Mouse (Mus musculus) hindbrain, embryonic 13.5 days (tissue): ENCODE results near the gene Zfp664. TPM values are rescaled to one million over a fixed set of nuclear protein-coding genes. Genes with fewer than 3 reads are reported as not detected.

Experiments used
- ATAC-seq: fragments of 200-750 bp; cut with Nextera tagmentation; 2 replicates; pipeline ENCODE4 v1.8.0; 2017; ENCODE audit warnings: moderate TSS enrichment; ENCODE audit not compliant: low FRiP score
- H3K27ac ChIP-seq: fragments of 300-500 bp; sonication (generic); 2 replicates; pipeline ENCODE4 v1.5.1; 2015; ENCODE audit warnings: inconsistent platforms, mild to moderate bottlenecking, moderate library complexity
- H3K27me3 ChIP-seq: fragments of 300-500 bp; sonication (generic); 2 replicates; pipeline ENCODE4 v1.6.1; 2015; ENCODE audit warnings: mild to moderate bottlenecking, inconsistent platforms
- H3K36me3 ChIP-seq: fragments of 300-500 bp; sonication (generic); 2 replicates; pipeline ENCODE4 v1.6.1; 2015; ENCODE audit warnings: mild to moderate bottlenecking, inconsistent platforms
- H3K4me1 ChIP-seq: fragments of 300-500 bp; sonication (generic); replicated peaks from 2 replicates; pipeline ENCODE4 v1.6.1; 2015; ENCODE audit warnings: inconsistent platforms
- H3K4me2 ChIP-seq: fragments of 300-500 bp; sonication (generic); 2 replicates; pipeline ENCODE4 v1.6.1; 2015; ENCODE audit warnings: inconsistent platforms, mild to moderate bottlenecking, moderate library complexity
- H3K4me3 ChIP-seq: fragments of 300-500 bp; sonication (generic); 2 replicates; pipeline ENCODE4 v1.5.1; 2015; ENCODE audit warnings: mild to moderate bottlenecking, inconsistent platforms
- H3K9ac ChIP-seq: fragments of 300-500 bp; sonication (generic); 2 replicates; pipeline ENCODE4 v1.6.1; 2015; ENCODE audit warnings: mild to moderate bottlenecking, inconsistent platforms
- H3K9me3 ChIP-seq: fragments of 300-500 bp; sonication (generic); 2 replicates; pipeline ENCODE4 v1.6.1; 2016; ENCODE audit warnings: inconsistent platforms
- WGBS: fragments of 180-500 bp; shearing (Covaris S2); methylation state at CpG from one replicate; pipeline ENCODE4 v1.1.7; 2015; 5-methylcytosine and 5-hydroxymethylcytosine counted together
- polyA plus RNA-seq: library from polyadenylated mRNA; unstranded; fragments of >200 nt; fragmentation: Nextera tagmentation; extraction: Ambion mirVana; gene quantifications from 2 replicates; pipeline ENCODE4 v1.2.1, GENCODE M21; 2015

The Zfp664 gene
- polyA plus RNA-seq: 134 and 137 TPM in 2 replicates

- peaks cover 55% of the 10 kb centered on the region for H3K4me1 ChIP-seq
- H3K27me3 ChIP-seq: peaks cover 7% of the 10 kb centered on the region
- 0% methylated on average over 90 of the region's 103 CpGs for WGBS
- ATAC-seq: peak; percentile 93
- H3K9ac ChIP-seq: peak within 1 kb of the TSS; percentile 94
- H3K27ac ChIP-seq: peak within 1 kb of the TSS; percentile 97
- no peaks in the 10 kb centered on the region for H3K9me3 ChIP-seq
- H3K36me3 ChIP-seq: 0 out of 2 replicates have a peak, but pooled peaks cover under 1% of the 10 kb centered on the region
- H3K4me2 ChIP-seq: peak within 1 kb of the TSS; percentile 92
- H3K4me3 ChIP-seq: peak within 1 kb of the TSS; percentile 98
Measured at GRCm38 (mm10) chr5:124862013-124862866, at the start of gene Zfp664, which contains the start of gene Ccdc92. Gene Zfp664 (plus strand): TSS chr5:124862691. Gene Ccdc92 (minus strand): TSS chr5:124862424.

DNA sequence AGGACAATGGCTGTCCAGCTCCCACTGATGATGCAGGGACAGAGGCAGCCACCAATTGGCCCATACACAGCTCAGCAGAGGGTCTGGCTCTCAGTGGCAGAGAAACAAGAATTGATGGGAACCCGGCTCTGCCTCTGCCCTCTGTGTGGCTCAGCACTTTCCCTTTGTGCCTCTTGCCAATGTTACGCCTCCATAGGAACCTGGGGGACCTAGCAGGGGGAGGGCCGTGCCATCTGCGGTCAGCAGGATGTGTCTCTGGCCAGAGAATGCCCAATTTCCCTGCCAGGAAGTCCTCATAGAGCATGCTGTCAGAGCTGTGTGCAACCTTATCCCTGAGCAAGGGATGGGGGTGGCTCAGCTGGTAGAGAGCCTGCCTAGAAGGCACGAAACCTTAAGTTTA is 47.7 kb upstream of the Zfp664 start:
- no peak overlapping the region for H3K4me2 ChIP-seq
- H3K9me3 ChIP-seq: no peaks in the 10 kb centered on the region
- H3K36me3 ChIP-seq: no peaks in the 10 kb centered on the region
- H3K27ac ChIP-seq: no peak overlapping the region
- H3K4me3 ChIP-seq: no peak overlapping the region
- WGBS: 68% methylated on average over 5 of the region's 5 CpGs
- no peak for ATAC-seq
- H3K4me1 ChIP-seq: no peaks in the 10 kb centered on the region
- H3K9ac ChIP-seq: no peak overlapping the region
- no peaks in the 10 kb centered on the region for H3K27me3 ChIP-seq

DNA sequence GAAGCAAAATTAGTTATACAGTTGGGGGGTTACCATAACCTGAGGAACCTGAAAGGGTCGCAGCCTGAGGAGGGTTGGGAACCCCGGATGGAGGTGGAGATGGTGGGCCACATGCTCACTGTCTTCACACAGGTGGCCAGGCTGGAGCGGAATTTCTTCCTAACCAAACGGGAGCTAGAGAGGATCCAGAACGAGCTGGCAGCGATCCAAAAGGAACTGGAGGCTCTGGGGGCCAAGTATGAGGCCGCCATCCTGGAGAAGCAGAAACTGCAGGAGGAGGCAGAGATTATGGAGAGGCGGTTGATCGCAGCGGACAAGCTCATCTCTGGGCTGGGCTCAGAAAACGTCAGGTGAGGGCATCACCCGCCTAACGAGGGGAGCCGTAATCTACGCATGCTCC is 45.4 kb upstream of the Zfp664 start:
- WGBS: 88% methylated on average over 15 of the region's 15 CpGs

GRCm38 (mm10) chr5:124822128-124822894 is 40.2 kb upstream of the Zfp664 start:
- Histone ChIP-seq H3K4me2 (no peak overlapping the region), H3K36me3 (no peaks in the 10 kb centered on the region), H3K4me1 (peaks cover 6% of the 10 kb centered on the region; the same call in 1 of the 2 replicates), H3K9me3 (no peaks in the 10 kb centered on the region), H3K9ac (no peak overlapping the region), H3K27me3 (no peaks in the 10 kb centered on the region), H3K27ac (no peak overlapping the region), H3K4me3 (no peak overlapping the region)
- no peak for ATAC-seq
- 85% methylated on average over 18 of the region's 18 CpGs for WGBS

More for the DNA sequence above, 45.4 kb upstream of the Zfp664 start:
- ATAC-seq: no peak
- Histone ChIP-seq H3K27ac (no peak overlapping the region), H3K4me2 (no peak overlapping the region), H3K9ac (no peak overlapping the region), H3K4me3 (no peak overlapping the region), H3K27me3 (no peaks in the 10 kb centered on the region), H3K9me3 (no peaks in the 10 kb centered on the region), H3K4me1 (no peaks in the 10 kb centered on the region), H3K36me3 (no peaks in the 10 kb centered on the region)

DNA sequence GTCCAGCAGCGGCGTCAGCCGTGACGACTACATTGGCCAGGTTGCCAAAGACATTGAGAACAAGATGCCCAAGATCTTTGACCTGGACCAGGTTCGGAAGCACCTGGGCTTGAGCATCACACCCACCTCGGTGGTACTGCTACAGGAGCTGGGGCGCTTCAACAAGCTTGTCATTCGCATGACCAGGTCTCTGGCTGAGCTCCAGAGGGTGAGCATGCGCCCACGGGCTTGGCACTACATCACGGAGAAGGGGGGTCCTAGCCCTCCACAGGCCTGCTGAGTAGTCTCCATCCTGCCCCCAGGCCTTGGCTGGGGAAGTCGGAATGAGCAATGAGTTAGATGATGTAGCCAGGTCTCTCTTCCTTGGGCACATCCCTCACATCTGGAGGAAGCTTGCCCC is 32.2 kb upstream of the Zfp664 start:
- no peak overlapping the region for H3K4me2 ChIP-seq
- no peaks in the 10 kb centered on the region for H3K4me1 ChIP-seq
- no peak overlapping the region for H3K4me3 ChIP-seq
- no peak overlapping the region for H3K9ac ChIP-seq
- no peak overlapping the region for H3K27ac ChIP-seq
- ATAC-seq: no peak
- H3K36me3 ChIP-seq: peaks cover 30% of the 10 kb centered on the region
- H3K27me3 ChIP-seq: no peaks in the 10 kb centered on the region
- WGBS: 93% methylated on average over 12 of the region's 12 CpGs
- no peaks in the 10 kb centered on the region for H3K9me3 ChIP-seq

DNA sequence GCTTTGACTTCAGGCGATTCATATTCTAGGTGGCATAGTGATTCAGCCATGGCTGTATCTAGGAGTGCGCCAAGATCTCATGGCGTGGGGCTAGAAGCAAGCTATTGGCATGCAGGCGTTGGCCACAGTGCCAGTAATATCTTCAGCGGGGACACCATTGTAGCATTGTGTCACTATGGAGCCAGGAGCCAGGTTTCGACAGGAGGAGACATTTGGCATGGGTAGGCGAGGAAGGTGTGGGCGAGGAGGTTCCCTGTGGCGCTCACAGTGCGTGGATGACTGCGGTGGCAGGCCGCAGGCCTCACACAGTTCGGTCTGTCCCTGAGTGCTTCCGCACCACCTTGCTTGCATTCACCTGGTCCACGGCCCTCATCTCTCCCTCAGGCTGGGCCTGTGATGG is 27.3 kb upstream of the Zfp664 start:
- Histone ChIP-seq H3K9me3 (no peaks in the 10 kb centered on the region), H3K9ac (no peak overlapping the region), H3K4me1 (peaks cover 1% of the 10 kb centered on the region; the same call in 1 of the 2 replicates), H3K36me3 (peaks cover 71% of the 10 kb centered on the region), H3K27ac (no peak overlapping the region), H3K4me3 (no peak overlapping the region), H3K4me2 (no peak overlapping the region), H3K27me3 (no peaks in the 10 kb centered on the region)
- ATAC-seq: no peak
- 97% methylated on average over 15 of the region's 15 CpGs for whole genome bisulfite sequencing

GRCm38 (mm10) chr5:124836075-124836474 is 26.4 kb upstream of the Zfp664 start:
- ATAC-seq: no peak
- H3K36me3 ChIP-seq: peaks cover 71% of the 10 kb centered on the region

DNA sequence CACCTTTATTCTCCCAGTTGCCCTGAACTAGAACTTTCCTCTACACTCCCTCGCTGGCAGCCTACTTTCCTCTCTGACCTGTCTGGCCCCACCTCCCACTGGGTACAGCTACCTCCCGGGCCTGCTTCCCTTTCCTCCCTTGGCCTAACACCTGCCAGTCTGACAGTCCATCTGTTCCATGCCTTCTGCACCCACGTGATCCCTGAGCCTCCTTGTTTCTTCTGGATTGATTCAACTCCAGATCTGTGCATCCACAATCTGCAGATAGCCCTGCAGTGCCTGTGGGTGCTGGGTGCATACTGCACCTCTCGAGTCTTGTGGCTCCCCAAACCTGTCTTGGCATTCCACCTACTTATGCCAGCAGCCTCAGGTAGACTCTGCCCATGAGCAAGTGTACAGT is 25.9 kb upstream of the Zfp664 start:
- Histone ChIP-seq H3K4me2 (no peak overlapping the region), H3K27ac (no peak overlapping the region), H3K9ac (no peak overlapping the region), H3K9me3 (no peaks in the 10 kb centered on the region), H3K27me3 (no peaks in the 10 kb centered on the region), H3K4me1 (peaks cover 12% of the 10 kb centered on the region), H3K36me3 (peaks cover 71% of the 10 kb centered on the region), H3K4me3 (no peak overlapping the region)
- no peak for ATAC-seq
- 77% methylated on average over 4 of the region's 4 CpGs for WGBS

More at GRCm38 (mm10) chr5:124836075-124836474, 26.4 kb upstream of the Zfp664 start:
- no peak overlapping the region for H3K27ac ChIP-seq
- 94% methylated on average over 10 of the region's 10 CpGs for WGBS
- no peak overlapping the region for H3K4me3 ChIP-seq
- peaks cover 10% of the 10 kb centered on the region for H3K4me1 ChIP-seq
- no peak overlapping the region for H3K4me2 ChIP-seq
- H3K9me3 ChIP-seq: no peaks in the 10 kb centered on the region
- no peaks in the 10 kb centered on the region for H3K27me3 ChIP-seq
- H3K9ac ChIP-seq: no peak overlapping the region

- H3K36me3 ChIP-seq: peaks cover 42% of the 10 kb centered on the region
- H3K9me3 ChIP-seq: no peaks in the 10 kb centered on the region
- H3K27me3 ChIP-seq: no peaks in the 10 kb centered on the region
- no peak overlapping the region for H3K9ac ChIP-seq
- H3K27ac ChIP-seq: no peak overlapping the region
- no peak overlapping the region for H3K4me3 ChIP-seq
- H3K4me2 ChIP-seq: no peak overlapping the region
- WGBS: 82% methylated on average over 7 of the region's 7 CpGs
- H3K4me1 ChIP-seq: peaks cover 36% of the 10 kb centered on the region
- no peak for ATAC-seq
Measured at GRCm38 (mm10) chr5:124840202-124840601, 22.3 kb upstream of the Zfp664 start.

DNA sequence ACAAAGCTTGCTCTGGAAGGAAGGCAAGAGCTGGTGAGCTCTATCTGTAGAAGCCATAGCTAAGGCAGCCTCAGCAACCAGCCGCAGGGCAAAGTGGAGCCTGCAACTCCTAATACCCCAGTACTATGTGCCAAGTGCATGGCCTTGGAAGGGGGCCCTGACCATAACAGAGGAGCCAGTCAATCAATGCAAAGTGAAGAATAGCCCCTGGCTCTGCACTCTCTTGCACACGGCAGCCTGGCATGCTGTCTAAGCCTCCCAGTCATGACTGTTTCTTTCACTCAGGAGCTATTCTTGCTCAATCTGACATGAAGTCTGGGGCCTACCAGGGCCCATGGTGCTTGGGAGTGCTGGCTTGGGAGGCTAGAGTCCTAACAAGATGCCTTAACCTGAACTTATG is 21.8 kb upstream of the Zfp664 start:
- Histone ChIP-seq H3K4me2 (no peak overlapping the region), H3K27me3 (no peaks in the 10 kb centered on the region), H3K4me3 (no peak overlapping the region), H3K4me1 (peaks cover 36% of the 10 kb centered on the region), H3K9me3 (no peaks in the 10 kb centered on the region), H3K36me3 (peaks cover 38% of the 10 kb centered on the region), H3K27ac (no peak overlapping the region), H3K9ac (no peak overlapping the region)
- no peak for ATAC-seq
- WGBS: 66% methylated on average over 2 of the region's 2 CpGs

- no peak overlapping the region for H3K4me2 ChIP-seq
- no peak for ATAC-seq
- 56% methylated on average over 8 of the region's 8 CpGs for WGBS
Measured at GRCm38 (mm10) chr5:124843386-124843785, 19.1 kb upstream of the Zfp664 start.

GRCm38 (mm10) chr5:124844929-124845328 is 17.6 kb upstream of the Zfp664 start:
- H3K36me3 ChIP-seq: 0 out of 2 replicates have a peak, but pooled peaks cover under 1% of the 10 kb centered on the region
- no peak overlapping the region for H3K27ac ChIP-seq
- H3K4me1 ChIP-seq: peaks cover 41% of the 10 kb centered on the region
- H3K9ac ChIP-seq: no peak overlapping the region
- no peak for ATAC-seq
- no peaks in the 10 kb centered on the region for H3K9me3 ChIP-seq
- no peaks in the 10 kb centered on the region for H3K27me3 ChIP-seq
- no peak overlapping the region for H3K4me2 ChIP-seq
- WGBS: 83% methylated on average over 4 of the region's 4 CpGs
- no peak overlapping the region for H3K4me3 ChIP-seq

More at GRCm38 (mm10) chr5:124843386-124843785, 19.1 kb upstream of the Zfp664 start:
- no peaks in the 10 kb centered on the region for H3K9me3 ChIP-seq
- H3K4me3 ChIP-seq: no peak overlapping the region
- H3K27ac ChIP-seq: peak overlapping the region; percentile 41
- H3K4me1 ChIP-seq: peaks cover 41% of the 10 kb centered on the region
- H3K27me3 ChIP-seq: no peaks in the 10 kb centered on the region
- H3K36me3 ChIP-seq: peaks cover 12% of the 10 kb centered on the region
- 0 out of 2 replicates have a peak overlapping the region, but pooled peaks have one; percentile 25 for H3K9ac ChIP-seq
